Mouse (Mus musculus) forebrain, embryonic 14.5 days (tissue): ENCODE results near the gene Nt5dc3. TPM values are rescaled to one million over a fixed set of nuclear protein-coding genes. Genes with fewer than 3 reads are reported as not detected.

Source experiments
- ATAC-seq: fragments of 200-750 bp; cut with Nextera tagmentation; 2 replicates; pipeline ENCODE4 v1.8.0; 2017; ENCODE audit warnings: mild to moderate bottlenecking, moderate library complexity
- DNase-seq: peaks from one replicate; pipeline ENCODE4 v3.0.0-alpha.2; 2015; ENCODE audit warnings: low spot score
- H3K27ac ChIP-seq: fragments of 300-500 bp; sonication (generic); 2 replicates; pipeline ENCODE4 v1.5.1; 2014; ENCODE audit warnings: low read depth, mild to moderate bottlenecking, control low read depth, low read length, moderate library complexity
- H3K27me3 ChIP-seq: fragments of 300-500 bp; sonication (generic); replicated peaks from 2 replicates; pipeline ENCODE4 v1.6.1; 2014; ENCODE audit warnings: low read length, control low read depth, mixed read lengths; ENCODE audit not compliant: control insufficient read depth, insufficient read depth
- H3K36me3 ChIP-seq: fragments of 300-500 bp; sonication (generic); 2 replicates; pipeline ENCODE4 v1.6.1; 2014; ENCODE audit warnings: low read length, control low read depth; ENCODE audit not compliant: control insufficient read depth, insufficient read depth
- H3K4me1 ChIP-seq: fragments of 300-500 bp; sonication (generic); 2 replicates; pipeline ENCODE4 v1.6.1; 2014; ENCODE audit warnings: antibody characterized with exemption, low read length, control low read depth; ENCODE audit not compliant: control insufficient read depth, insufficient read depth
- H3K4me2 ChIP-seq: fragments of 300-500 bp; sonication (generic); 2 replicates; pipeline ENCODE4 v1.6.1; 2014; ENCODE audit warnings: mild to moderate bottlenecking, control low read depth, low read length
- H3K4me3 ChIP-seq: fragments of 300-500 bp; sonication (generic); 2 replicates; pipeline ENCODE4 v1.5.1; 2014; ENCODE audit warnings: low read depth, low read length, control low read depth
- H3K9ac ChIP-seq: fragments of 300-500 bp; sonication (generic); 2 replicates; pipeline ENCODE4 v1.6.1; 2014; ENCODE audit warnings: mild to moderate bottlenecking, low read length, control low read depth, moderate library complexity
- H3K9me3 ChIP-seq: fragments of 300-500 bp; sonication (generic); replicated peaks from 2 replicates; pipeline ENCODE4 v1.6.1; 2016; ENCODE audit warnings: low read length, control low read depth, mixed read lengths; ENCODE audit not compliant: control insufficient read depth
- WGBS: fragments of 180-500 bp; shearing (Covaris S2); extraction: QIAGEN DNeasy Blood & Tissue Kit; methylation state at CpG from one replicate; pipeline ENCODE4 v1.1.7; 2014; 5-methylcytosine and 5-hydroxymethylcytosine counted together
- polyA plus RNA-seq: library from polyadenylated mRNA; unstranded; fragments of >200 nt; fragmentation: Nextera tagmentation; extraction: Ambion mirVana; gene quantifications from 2 replicates; pipeline ENCODE4 v1.2.1, GENCODE M21; 2014

The Nt5dc3 gene
- polyA plus RNA-seq, 1 experiment from 2014 or later: 6.7 TPM

- Histone ChIP-seq H3K9me3 (no peaks in the 10 kb centered on the region), H3K4me3 (no peak overlapping the region), H3K4me2 (no peak overlapping the region), H3K27me3 (no peaks in the 10 kb centered on the region), H3K27ac (0 out of 2 replicates have a peak overlapping the region, but pooled peaks have one; percentile 17), H3K4me1 (peaks cover 6% of the 10 kb centered on the region), H3K9ac (no peak overlapping the region), H3K36me3 (no peaks in the 10 kb centered on the region; the same call in 1 of the 2 replicates)
- WGBS: 16% methylated on average over 8 of the region's 8 CpGs
- peak; percentile 72 for DNase-seq
- peak; percentile 76 for ATAC-seq
These were observed 40.9 kb downstream of the Nt5dc3 start for GRCm38 (mm10) chr10:86819649-86820165.

- Histone ChIP-seq H3K4me3 (no peak overlapping the region), H3K36me3 (no peaks in the 10 kb centered on the region; the same call in 1 of the 2 replicates), H3K4me2 (no peak overlapping the region), H3K4me1 (peaks cover 8% of the 10 kb centered on the region), H3K27ac (no peak overlapping the region), H3K9me3 (no peaks in the 10 kb centered on the region), H3K27me3 (no peaks in the 10 kb centered on the region), H3K9ac (no peak overlapping the region)
- 87% methylated on average over 7 of the region's 7 CpGs for WGBS
- DNase-seq (no peak), ATAC-seq (no peak)
These were observed 42.2 kb downstream of the Nt5dc3 start for GRCm38 (mm10) chr10:86821014-86821413.

- ATAC-seq (no peak), DNase-seq (no peak)
- Histone ChIP-seq H3K4me2 (no peak overlapping the region), H3K4me3 (no peak overlapping the region), H3K9ac (no peak overlapping the region), H3K36me3 (no peaks in the 10 kb centered on the region; the same call in 1 of the 2 replicates), H3K4me1 (peaks cover 8% of the 10 kb centered on the region), H3K27ac (no peak overlapping the region), H3K27me3 (no peaks in the 10 kb centered on the region), H3K9me3 (no peaks in the 10 kb centered on the region)
- WGBS: 73% methylated on average over 6 of the region's 6 CpGs
These were observed 45.3 kb downstream of the Nt5dc3 start for GRCm38 (mm10) chr10:86824093-86824492.

- Histone ChIP-seq H3K4me2 (no peak overlapping the region), H3K27me3 (no peaks in the 10 kb centered on the region), H3K4me3 (no peak overlapping the region), H3K27ac (no peak overlapping the region), H3K9me3 (no peaks in the 10 kb centered on the region), H3K36me3 (no peaks in the 10 kb centered on the region; the same call in 1 of the 2 replicates), H3K4me1 (peaks cover 3% of the 10 kb centered on the region; the same call in 1 of the 2 replicates), H3K9ac (no peak overlapping the region)
- WGBS: 59% methylated on average over 14 of the region's 14 CpGs
- ATAC-seq (peak; percentile 51; the same call in 1 of the 2 replicates), DNase-seq (no peak)
These were observed 46.1 kb downstream of the Nt5dc3 start for GRCm38 (mm10) chr10:86824871-86825270.

GRCm38 (mm10) chr10:86825871-86826522, 47.2 kb downstream of the Nt5dc3 start:
- WGBS: 89% methylated on average over 10 of the region's 10 CpGs

GRCm38 (mm10) chr10:86826929-86827328, 48.1 kb downstream of the Nt5dc3 start:
- Histone ChIP-seq H3K27me3 (no peaks in the 10 kb centered on the region), H3K4me3 (no peak overlapping the region), H3K27ac (no peak overlapping the region), H3K4me2 (no peak overlapping the region), H3K9me3 (no peaks in the 10 kb centered on the region), H3K9ac (no peak overlapping the region), H3K4me1 (peaks cover 2% of the 10 kb centered on the region; the same call in 1 of the 2 replicates), H3K36me3 (peaks cover under 1% of the 10 kb centered on the region; the same call in 1 of the 2 replicates)
- WGBS: 86% methylated on average over 3 of the region's 3 CpGs
- ATAC-seq: no peak
- no peak for DNase-seq

More at GRCm38 (mm10) chr10:86825871-86826522, 47.2 kb downstream of the Nt5dc3 start:
- Histone ChIP-seq H3K36me3 (no peaks in the 10 kb centered on the region; the same call in 1 of the 2 replicates), H3K9ac (no peak overlapping the region), H3K27ac (no peak overlapping the region), H3K9me3 (no peaks in the 10 kb centered on the region), H3K4me2 (no peak overlapping the region), H3K27me3 (no peaks in the 10 kb centered on the region), H3K4me1 (peaks cover 2% of the 10 kb centered on the region; the same call in 1 of the 2 replicates), H3K4me3 (no peak overlapping the region)
- ATAC-seq (no peak), DNase-seq (no peak)

- no peaks in the 10 kb centered on the region for H3K9me3 ChIP-seq
- H3K4me2 ChIP-seq: no peak overlapping the region
- no peak overlapping the region for H3K9ac ChIP-seq
- ATAC-seq (no peak), DNase-seq (no peak)
- WGBS: 87% methylated on average over 15 of the region's 15 CpGs
- 0 out of 2 replicates have a peak, but pooled peaks cover 3% of the 10 kb centered on the region for H3K36me3 ChIP-seq
- no peak overlapping the region for H3K4me3 ChIP-seq
- H3K27ac ChIP-seq: no peak overlapping the region
- no peaks in the 10 kb centered on the region for H3K27me3 ChIP-seq
- peaks cover 2% of the 10 kb centered on the region; the same call in 1 of the 2 replicates for H3K4me1 ChIP-seq
These were observed 49.7 kb downstream of the Nt5dc3 start for GRCm38 (mm10) chr10:86828221-86829135.

- Histone ChIP-seq H3K4me3 (no peak overlapping the region), H3K4me2 (no peak overlapping the region), H3K27ac (no peak overlapping the region), H3K9ac (no peak overlapping the region), H3K9me3 (no peaks in the 10 kb centered on the region), H3K36me3 (0 out of 2 replicates have a peak, but pooled peaks cover 3% of the 10 kb centered on the region), H3K4me1 (peaks cover 2% of the 10 kb centered on the region; the same call in 1 of the 2 replicates), H3K27me3 (no peaks in the 10 kb centered on the region)
- DNase-seq: no peak
- ATAC-seq: no peak
- whole genome bisulfite sequencing: 91% methylated on average over 2 of the region's 2 CpGs
These were observed 50.7 kb downstream of the Nt5dc3 start for GRCm38 (mm10) chr10:86829515-86829914.
